Mouse (Mus musculus): ENCODE data around the gene Gzmd.
"Not testable (repeated sequence)": the region's sequence is repeated elsewhere in the genome, so short reads cannot be mapped to it uniquely, and the experiment has no call there.

Gene Gzmd

DNA sequence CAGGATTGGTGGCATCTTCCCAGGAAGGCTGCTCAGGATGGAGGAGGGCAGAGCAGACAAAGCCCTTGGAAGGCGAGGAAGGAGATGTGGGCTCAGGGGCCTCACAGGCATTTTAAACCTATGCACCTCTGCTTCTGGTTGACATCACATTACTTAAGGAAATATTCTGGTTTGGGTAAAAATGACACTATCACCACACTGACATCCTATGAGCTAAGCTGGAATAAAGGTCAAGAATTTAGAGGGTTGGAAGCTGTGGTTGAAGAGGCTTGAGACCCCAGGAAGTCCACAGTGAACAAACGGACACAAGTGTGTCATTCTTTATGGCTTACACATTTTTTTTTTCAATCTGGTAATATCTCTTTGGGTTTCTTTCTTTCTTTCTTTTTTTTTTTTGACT is at the start of gene Gzmd:
TSS of gene Gzmd (minus strand) at position 101 of the 400 bp plus-strand sequence.
- DNase-seq (ENCODE audit: extremely low read depth, insufficient read length, low spot score), result not testable (repeated sequence)

DNA sequence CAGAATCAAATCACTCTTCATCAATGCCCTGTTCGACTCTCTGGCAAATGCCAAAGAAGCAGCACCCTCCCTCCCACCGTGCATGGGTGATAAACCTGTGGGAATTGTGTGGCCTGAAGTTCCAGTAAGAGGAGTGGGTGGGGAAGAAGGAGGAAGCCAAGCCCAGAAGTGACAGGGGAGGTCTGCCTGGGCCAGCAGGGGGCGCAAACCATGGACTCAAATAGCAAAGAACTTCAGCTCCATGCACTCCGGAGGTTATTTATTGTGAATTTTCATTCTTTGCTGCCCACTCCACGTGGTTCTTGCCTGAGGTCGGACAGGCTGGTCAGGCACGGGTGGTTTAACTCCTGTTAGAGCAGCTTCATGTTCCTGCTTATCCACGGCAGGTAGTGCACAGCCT is 45.2 kb upstream of the Gzmd start:
- not testable (repeated sequence) for DNase-seq (ENCODE audit: extremely low read depth, insufficient read length, low spot score)

DNA sequence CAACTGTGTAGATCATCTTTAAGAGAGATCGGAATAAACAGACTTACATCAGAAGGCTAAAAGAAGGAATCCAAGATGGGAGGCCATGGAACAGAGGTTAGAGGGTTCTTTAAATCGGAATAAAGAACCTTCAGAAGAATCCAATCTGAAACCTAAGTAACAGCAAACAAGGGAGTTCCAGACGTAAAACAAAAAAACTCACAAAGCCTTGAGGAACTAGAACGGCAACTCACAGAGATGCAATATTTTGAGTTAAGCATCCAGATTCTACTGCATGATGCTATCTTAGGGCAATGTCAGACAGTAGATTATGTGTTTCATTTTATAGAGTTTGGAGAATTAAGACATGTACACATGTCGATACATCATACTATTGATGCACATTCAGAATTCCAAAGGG is 42.1 kb upstream of the Gzmd start, which contains the start of gene Gzmn:
TSS of gene Gzmn (minus strand) at position 101 of the 400 bp plus-strand sequence.
- no peak for DNase-seq (ENCODE audit: extremely low read depth, insufficient read length, low spot score)

DNA sequence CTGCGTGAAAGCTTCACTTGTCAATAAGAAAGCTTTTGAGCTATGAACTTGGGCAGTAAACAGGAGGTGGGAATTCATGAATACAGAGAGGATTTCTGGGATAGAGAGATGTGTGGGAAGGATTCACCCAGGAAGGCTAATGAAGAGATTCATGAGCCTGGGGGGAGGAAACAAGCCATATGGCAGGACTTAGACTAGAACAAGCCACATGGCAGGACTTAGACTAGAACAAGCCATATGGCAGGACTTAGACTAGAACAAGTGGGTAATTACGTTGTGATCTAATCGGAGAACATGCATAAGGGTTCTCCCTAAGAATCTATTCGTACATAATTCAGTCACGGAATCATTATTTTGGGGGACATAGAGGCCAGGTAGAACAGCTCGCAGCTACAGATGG is 41.0 kb upstream of the Gzmd start:
- DNase-seq (ENCODE audit: extremely low read depth, insufficient read length, low spot score), result no peak

DNA sequence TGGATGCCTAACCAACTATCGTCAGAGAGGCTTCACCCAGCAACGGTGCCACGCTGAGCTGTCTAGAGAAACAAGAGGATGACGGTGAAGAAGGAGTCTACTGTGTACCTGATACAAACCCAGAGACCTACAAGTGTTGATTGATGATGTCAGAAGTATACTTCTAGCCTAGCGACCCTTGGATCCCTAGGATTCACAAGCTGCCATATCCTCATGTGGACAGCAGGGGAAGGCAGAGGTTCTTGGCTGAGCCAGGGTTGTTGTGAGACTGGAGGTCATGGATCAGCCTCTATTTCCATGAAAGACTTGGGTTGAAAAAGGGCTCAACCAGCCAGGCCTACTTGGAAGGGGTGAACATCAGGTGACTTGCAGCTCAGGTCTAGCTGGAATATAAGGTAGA is 40.3 kb upstream of the Gzmd start:
- DNase-seq (ENCODE audit: extremely low read depth, insufficient read length, low spot score), result no peak

DNA sequence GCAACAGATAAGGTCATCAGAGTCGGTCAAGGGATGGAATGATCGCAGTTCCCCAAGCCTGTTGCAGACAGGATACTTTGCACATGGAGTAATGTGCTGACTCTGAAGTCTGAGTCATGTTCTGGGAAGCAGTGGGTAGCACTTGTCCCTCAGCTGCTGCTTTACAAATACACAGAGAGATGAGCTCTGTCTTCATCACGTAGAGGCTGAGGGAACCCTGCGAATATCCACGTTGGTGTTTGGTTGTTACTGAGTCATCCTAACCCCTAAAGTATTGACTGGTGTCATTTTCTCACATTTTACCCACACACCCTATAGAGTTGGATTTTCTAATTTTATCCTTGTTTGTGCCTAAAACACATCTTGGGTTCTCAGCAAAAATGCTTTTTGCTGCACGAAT is 35.6 kb upstream of the Gzmd start:
- no peak for DNase-seq (ENCODE audit: extremely low read depth, insufficient read length, low spot score)

DNA sequence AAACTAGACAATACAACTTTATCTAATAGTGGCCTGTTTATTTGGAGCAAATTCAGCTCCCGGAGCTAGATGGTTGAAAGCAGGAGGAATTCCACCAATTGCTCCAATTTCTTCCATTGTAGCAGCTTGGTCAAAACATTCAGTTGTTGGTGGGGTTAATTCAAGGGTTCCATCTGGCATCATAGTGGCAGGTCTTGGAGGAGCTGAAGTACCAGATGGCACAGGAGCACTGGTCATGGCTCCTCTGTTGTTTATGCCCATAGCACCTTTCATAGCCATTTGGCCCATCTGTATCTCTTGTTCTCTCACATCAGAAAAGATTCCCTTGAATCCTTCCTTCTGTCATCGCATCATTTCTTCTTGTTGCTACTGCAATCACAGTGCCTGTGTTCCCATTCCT is 29.7 kb upstream of the Gzmd start:
- DNase-seq (ENCODE audit: extremely low read depth, insufficient read length, low spot score), result no peak

DNA sequence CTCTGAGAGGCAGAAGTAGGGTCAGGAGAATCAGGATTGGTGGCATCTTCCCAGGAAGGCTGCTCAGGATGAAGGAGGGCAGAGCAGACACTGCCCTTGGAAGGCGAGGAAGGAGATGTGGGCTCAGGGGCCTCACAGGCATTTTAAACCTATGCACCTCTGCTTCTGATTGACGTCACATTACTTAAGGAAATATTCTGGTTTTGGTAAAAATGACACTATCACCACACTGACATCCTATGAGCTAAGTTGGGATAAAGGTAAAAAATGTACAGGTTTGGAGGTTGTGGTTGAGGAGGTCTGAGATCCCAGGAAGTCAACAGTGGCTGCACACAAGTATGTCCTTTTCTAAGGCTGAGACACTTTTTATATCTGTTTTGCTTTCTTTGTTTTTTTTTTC is 27.1 kb upstream of the Gzmd start, which contains the start of gene Gzmg:
TSS of gene Gzmg (minus strand) at position 101 of the 400 bp plus-strand sequence.
- DNase-seq (ENCODE audit: extremely low read depth, insufficient read length, low spot score), result not testable (repeated sequence)

DNA sequence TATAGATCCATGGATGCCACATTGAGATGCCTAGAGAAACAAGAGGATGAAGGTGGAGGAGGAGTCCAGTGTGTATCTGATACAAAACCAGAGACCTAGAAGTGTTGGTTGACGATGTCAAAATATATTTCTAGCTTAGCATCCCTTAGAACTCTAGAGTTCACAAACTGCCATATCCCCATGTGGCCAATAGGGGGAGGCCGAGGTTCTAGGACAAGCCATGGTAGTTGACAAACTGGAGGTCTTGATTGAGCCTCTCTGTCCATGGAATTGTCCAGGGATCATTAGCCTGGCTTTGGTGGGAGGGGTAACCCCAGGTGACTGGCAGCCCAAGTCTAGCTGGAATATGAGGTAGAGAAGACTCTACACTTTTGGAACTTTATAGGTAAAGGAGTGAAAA is 22.9 kb upstream of the Gzmd start:
- no peak for DNase-seq (ENCODE audit: extremely low read depth, insufficient read length, low spot score)

DNA sequence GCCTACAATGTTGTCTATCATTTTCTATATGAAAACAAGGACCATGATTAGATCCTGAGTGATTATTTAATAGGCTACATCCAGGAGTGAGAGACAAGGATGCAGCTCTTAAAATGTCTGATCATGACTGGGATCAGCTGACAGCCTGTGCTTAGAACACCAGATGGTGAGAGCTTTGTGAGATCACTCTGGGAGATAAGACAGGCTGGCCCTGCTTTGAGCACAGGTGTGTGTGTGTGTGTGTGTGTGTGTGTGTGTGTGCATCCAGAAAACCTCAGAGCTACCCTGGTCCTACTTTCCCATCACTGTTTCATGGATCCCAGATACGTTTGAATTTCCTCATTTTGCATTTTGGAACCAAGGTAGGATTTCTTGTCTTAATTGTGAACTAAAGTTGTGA is 1.3 kb upstream of the Gzmd start:
- DNase-seq (ENCODE audit: extremely low read depth, insufficient read length, low spot score), result not testable (repeated sequence)

DNA sequence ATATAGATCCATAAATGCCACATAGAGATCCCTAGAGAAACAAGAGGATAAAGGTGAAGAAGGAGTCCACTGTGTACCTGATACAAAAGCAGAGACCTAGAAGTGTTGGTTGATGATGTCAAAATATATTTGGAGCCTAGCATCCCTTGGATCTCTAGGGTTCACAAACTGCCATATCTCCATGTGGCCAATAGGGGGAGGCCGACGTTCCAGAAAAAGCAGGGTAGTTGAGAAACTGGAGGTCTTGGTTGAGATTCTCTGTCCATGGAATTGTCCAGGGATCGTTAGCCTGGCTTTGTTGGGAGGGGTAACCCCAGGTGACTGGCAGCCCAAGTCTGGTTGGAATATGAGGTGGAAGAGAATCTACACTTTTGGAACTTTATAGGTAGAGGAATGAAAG is 4.1 kb downstream of the Gzmd start:
- no peak for DNase-seq (ENCODE audit: extremely low read depth, insufficient read length, low spot score)

DNA sequence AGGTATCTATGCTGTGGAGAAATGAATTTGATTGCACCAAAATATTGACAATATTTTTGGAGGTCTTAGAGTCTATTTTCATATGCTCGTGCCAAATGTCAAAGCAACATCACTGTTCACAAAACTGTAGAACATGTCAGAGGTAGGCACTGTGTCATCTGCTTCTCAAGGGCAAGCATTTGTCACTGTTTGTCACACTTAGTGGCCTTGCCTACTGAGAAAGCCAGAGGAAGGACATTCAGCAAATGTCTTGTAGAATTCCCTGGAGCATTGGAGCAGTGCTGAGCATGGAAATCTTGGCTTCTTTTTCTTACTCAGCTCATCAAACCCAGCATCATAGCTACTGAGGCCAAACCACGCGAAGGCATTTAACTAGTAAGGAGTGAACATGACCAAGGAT is 8.9 kb downstream of the Gzmd start:
- no peak for DNase-seq (ENCODE audit: extremely low read depth, insufficient read length, low spot score)

DNA sequence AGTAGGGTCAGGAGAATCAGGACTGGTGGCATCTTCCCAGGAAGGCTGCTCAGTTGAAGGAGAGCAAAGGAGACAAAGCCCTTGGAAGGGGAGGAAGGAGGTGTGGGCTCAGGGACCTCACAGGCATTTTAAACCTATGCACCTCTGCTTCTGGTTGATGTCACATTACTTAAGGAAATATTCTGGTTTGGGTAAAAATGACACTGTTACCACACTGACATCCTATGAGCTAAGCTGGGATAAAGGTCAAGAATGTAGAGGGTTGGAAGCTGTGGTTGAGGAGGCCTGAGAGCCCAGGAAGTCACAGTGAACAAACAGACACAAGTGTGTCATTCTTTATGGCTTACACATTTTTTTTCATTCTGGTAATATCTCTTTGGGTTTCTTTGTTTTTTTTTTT is 11.9 kb downstream of the Gzmd start, which contains the start of gene Gzme:
TSS of gene Gzme (minus strand) at position 101 of the 400 bp plus-strand sequence.
- DNase-seq (ENCODE audit: extremely low read depth, insufficient read length, low spot score), result no peak

DNA sequence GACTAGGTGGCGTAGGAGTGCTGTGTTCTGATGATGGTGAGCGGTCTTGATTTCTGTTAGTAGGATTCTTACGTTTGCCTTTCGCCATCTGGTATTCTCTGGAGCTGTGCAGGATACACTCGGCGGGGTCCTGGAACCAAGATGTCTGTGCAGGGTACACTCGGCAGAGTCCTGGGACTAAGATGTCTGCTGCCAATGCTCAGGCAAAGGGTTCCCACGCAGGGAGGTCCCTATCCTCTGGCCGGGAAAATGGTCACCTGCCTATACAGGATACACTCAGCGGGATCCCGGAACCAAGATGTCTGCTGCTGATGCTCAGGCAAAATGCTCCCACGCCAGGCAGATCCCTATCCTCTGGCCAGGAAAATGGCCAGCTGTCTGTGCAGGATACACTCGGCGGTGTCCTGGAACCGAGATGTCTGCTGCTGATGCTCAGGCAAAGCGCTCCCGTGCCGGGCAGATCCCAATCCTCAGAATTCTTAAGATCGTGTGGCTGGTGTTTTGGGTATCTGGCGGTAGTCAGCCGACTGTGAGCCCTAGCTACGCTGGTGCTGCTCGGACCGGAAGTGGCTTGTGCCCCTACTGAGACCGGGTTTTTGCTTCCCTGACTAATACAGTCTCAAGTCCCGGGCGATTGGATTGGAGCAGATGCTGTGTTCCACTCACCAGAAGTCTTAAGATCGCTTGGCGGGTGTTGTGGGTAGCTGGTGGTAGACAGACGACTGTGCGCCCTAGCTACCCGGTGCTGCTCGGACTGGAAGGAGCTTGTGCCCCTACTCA is 16.7 kb downstream of the Gzmd start:
- DNase-seq (ENCODE audit: extremely low read depth, insufficient read length, low spot score), result not testable (repeated sequence)

DNA sequence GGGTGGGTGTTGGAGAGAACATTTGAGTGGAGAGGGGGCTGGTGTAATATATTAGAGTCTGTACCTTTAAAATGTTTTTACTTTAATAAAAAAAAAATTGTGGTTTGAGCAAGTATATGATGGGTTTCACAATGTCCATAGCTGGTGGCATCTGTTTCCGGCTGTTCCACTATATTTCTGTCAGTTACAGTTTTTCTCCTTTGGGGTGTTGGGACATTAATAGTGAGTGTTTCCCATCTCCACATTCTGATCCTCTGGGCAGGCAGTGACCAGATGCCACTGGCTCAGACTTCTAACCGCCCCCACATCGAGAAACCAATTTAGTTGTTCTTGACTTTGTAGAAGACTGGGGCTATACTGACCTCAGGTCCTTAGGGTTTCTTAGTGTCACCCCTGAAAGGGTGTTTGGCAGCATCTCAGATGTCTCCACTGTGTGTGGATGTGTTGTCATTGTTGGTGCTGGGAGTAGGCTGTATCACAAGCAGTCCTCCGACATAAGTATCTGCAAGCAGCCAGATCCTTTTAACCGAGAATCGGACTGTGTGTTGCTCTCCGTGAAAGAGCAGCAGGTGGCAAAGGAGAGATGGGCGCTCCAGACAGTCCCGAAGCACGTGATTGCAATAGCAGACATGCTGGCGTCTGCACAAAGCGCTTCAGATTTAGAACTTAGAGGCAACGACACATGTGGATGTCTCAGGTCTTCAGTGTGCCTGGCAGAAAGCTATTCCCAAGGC is 26.8 kb downstream of the Gzmd start:
- DNase-seq (ENCODE audit: extremely low read depth, insufficient read length, low spot score), result no peak

DNA sequence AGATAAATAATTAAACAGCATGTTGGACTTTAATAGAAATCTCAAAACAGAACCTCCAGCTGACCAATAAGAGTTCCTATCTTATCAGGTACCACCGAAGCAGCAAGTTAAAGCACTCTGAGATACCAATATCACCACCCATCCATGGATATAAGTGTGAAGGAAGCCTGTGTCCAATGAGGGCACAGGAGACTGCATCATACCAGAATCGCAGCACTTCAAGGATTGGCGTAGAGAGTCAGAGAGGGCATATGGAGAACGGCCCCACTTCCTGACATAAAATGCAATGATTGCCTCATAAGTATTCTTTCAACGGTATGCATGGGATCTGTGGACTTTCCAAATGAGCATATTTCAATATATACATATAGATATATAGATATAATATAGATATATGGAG is 27.4 kb downstream of the Gzmd start:
- DNase-seq (ENCODE audit: extremely low read depth, insufficient read length, low spot score), result no peak

DNA sequence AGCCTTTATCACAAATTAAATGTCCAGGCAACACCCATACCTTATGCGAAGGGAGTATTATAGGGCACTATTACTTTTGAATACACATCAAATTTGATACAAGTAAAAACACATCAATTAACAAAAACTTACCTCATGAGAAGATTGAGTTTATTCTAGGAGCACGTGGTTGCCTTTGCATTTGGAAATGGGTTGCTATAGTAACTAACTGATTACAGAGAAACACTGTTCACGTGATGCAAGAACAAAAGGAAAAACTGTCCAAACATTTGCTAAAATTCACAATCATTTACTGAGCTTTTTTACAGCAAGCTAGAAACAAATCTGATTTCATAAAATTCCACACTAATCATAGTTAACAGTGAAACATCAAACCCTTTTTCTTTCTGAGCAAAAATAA is 29.0 kb downstream of the Gzmd start:
- no peak for DNase-seq (ENCODE audit: extremely low read depth, insufficient read length, low spot score)

DNA sequence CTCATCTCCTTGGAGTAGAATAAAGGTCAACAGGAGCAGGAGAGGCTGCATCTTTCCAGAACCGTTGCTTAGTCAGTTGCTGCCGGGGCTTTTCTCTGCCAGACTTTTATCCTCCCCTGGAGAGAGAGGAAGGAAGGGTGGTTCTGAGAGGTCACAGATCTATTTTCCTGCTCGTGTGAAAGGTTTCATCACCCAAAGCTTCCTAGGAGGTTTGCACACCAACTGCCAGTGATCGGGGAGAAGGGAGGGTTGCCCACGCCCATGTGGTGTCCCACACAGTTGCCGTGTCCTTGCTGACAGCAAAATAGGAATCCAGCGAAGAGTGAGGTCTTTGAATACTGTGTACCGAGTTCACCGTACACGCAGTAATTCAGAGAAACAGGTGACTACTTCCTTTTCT is 30.0 kb downstream of the Gzmd start, which contains the start of gene Ctsg:
TSS of gene Ctsg (minus strand) at position 189 of the 400 bp plus-strand sequence.
- DNase-seq (ENCODE audit: extremely low read depth, insufficient read length, low spot score), result no peak

DNA sequence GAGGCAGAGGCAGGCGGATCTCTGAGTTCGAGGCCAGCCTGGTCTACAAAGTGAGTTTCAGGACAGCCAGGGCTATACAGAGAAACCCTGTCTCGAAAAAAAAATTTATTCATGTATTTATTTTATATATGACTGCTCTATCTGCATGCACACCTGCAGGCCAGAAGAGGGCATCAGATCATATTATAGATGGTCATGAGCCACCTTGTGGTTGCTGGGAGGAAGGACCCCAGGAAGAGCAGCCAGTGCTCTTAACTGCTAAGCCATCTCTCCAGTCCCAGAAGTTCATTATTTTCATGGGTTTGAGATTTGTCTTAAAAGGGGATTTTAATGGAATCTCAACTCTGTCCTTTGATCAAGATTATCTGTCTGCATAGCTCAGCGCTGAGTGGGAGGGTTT is 33.5 kb downstream of the Gzmd start:
- peak; percentile 9 for DNase-seq (ENCODE audit: extremely low read depth, insufficient read length, low spot score)

DNA sequence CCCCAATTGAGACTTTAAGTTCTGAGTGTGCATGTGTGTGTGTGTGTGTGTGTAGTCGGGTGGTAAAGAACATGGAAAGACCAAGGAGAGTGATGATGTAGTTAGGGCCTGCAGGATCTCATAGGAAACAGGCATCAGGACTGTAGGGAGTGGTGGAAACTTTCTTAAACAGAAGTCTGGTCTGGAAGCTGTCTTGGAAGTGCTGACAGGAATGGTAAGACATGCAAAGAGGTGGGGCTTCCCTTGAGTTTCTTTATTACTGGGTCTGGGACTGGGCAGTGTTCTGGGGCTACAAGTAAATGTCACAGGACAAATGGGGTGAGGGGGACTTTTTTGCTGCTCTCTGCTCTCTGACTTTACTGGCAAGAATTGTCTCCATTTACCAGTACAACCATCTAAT is 34.8 kb downstream of the Gzmd start:
- no peak for DNase-seq (ENCODE audit: extremely low read depth, insufficient read length, low spot score)

DNA sequence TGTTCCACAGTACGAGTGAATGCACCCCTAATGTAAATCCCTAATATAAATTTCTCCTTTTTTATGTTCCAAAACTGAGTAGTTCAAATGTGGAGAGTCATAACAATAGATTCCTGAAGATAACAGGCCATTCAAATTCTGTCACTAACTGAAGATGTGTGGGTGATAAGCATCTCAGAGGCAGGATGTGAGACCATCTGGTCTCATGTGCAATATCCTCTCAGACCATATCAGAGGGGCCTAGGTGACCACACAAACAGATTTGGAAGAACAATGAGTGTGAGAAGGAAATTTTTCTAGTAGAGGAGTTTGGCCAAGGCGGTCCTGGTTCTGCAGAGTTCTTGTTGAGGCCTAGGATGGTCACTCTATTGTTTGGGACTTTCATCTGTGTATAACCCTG is 39.1 kb downstream of the Gzmd start:
- DNase-seq (ENCODE audit: extremely low read depth, insufficient read length, low spot score), result no peak

DNA sequence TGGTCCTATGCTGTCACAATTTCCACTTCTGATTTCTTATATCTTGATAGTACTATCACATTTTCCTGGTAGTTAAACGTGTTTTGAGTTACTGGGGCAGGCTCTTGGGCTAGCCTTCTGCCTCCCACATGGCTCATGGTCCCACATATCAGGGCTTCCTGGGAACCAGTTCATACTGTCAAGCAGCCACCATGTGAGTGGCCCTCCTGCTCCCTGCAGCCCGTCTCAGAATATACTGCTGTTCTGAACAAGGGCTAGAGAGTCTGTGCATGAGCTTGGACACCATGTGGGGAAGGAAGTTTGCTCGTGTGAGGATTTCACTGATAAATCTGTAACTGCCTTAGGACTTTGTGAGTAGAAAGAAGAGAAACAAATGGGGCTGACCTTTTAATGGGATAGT is 45.7 kb downstream of the Gzmd start:
- DNase-seq (ENCODE audit: extremely low read depth, insufficient read length, low spot score), result no peak
